Mouse (Mus musculus) ovary, adult 18-20 months (tissue): ENCODE data around the gene Cspg5.
A peak's percentile ranks its signal among the peaks of the same experiment; 100 is the strongest.

Source experiments
- DNase-seq: peaks from one replicate; pipeline ENCODE4 v3.0.0; 2022; ENCODE audit warnings: low spot score, mixed read lengths

Cspg5 gene

DNA sequence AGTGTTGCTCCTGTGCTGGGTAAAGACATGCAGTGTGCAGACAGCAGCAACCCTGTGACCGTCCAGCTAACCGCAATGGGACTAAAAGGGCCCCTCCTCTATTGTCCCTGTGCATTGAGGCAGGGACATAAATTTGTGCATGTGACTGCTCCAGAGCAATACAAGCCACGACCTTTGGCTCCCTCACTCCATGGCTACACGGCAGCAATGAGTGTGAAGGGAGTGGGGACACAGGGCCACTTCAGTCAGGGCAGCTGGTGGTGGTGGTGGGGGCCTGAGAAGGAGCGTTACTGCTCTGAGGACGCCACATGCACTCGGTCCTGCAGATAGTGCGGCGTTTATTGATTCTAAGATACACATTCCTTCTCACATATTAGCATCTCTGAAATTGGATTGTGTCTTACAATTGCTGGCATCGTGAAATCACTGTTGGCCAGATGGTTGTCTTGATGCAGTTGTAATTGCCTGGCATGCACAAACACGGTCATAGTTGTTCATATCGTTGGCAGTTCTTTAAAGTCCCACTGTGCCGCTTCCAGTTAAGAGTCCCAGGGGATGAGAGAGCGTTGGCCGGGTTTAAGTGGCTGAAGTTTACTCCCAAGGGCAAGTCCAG, 11.9 kb downstream of the Cspg5 start:
- no peak for DNase-seq

DNA sequence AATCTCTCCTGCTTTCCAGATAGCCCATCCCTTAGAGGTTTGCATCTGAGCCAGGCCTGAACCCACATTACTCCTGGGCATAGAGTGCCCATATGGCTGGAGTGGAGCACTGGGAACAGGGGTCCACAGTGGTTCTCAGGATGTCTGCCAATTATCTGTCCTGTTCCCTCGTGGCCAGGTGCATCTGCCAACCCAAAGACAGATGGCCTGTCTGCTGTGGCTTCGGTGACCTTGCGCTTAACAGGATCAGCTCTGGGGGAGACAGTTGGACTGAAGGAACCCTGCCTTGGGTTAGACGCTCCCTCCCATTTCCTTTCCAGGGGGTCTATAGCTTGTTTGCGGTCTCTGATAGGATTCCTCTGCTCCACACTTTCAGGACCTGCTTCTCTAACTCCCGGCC, 15.1 kb downstream of the Cspg5 start:
- no peak for DNase-seq

DNA sequence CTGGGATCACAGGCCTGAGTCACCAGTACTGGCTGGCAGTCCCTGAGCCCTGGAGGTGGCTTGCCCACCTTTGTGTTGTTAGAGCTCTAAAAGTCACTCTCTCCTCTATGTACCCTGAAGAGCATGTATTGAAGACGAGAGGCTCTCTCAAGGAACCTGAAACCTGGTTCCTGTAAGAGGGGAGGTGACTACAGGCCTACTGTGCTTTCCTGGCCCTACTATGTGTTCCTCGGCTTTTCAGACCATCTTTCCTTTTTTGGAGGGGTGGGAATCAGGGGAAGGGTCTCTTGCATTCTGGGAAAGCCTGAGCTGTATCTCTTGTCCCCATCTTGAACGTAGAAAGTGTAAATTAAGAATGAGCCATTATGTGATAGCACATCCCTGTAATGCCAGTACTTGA, 15.5 kb downstream of the Cspg5 start:
- no peak for DNase-seq

- DNase-seq: no peak
Observed at GRCm38 (mm10) chr9:110263181-110263580, 19.6 kb downstream of the Cspg5 start.

DNA sequence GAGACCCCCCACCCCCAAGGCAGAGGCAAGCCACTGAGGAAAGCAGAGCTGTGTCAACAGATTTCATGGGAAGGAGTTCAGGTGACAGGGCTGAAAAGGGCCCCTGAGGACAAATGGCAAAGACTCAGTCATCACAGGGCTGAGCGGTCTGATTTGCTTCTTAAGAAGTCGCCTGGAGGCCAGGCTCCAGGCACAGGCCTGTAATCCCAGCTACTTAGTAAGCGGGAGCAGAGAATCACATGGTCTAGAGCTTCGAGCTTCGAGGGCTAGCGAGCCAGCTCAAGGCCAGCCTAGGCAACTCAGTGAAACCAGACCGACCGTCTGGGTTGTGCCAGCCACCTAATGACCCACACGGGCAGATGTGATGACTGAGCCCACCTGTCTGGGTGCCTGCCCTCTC, 21.4 kb downstream of the Cspg5 start:
- DNase-seq: no peak

GRCm38 (mm10) chr9:110268416-110268815, 24.8 kb downstream of the Cspg5 start:
- DNase-seq: no peak

DNA sequence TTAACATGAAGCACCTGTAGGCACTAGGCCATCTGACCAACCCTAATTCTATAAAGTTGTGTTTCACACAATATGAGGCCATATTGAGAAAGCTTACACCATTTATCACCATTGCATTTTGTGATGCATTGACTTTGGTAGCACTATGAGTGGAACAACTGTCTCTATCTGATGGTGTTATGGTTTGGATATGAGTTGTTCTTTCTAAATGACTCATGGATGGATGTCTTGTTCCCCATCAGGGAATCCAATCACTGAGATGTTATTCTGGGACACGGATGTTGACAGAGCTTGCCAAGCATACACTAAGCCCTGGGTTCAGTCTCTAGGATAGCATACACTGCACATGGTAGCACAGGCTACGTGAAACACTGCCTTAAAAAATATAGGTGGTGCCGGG, 28.7 kb downstream of the Cspg5 start:
- DNase-seq: no peak

DNA sequence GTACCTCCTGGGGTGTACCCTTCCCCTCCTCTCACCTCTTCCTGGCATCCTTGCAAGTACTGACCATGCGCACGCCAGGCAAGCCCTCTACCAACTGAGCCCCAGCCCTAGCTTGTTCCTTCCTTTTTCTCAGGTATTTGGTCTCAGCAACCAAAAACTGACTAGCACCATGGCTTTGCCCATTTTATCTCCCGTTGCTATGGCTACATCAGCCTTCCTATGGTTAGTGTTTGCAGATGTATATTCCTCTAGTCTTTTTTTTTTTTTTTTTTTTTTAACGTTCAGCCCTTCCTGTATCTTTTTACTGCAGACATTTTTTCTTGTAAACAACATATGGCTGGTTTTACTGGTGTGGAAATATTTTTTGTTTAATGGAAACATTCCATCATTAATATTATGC, 29.9 kb downstream of the Cspg5 start:
- DNase-seq: no peak

GRCm38 (mm10) chr9:110275882-110276281, 32.3 kb downstream of the Cspg5 start:
- DNase-seq: no peak

DNA sequence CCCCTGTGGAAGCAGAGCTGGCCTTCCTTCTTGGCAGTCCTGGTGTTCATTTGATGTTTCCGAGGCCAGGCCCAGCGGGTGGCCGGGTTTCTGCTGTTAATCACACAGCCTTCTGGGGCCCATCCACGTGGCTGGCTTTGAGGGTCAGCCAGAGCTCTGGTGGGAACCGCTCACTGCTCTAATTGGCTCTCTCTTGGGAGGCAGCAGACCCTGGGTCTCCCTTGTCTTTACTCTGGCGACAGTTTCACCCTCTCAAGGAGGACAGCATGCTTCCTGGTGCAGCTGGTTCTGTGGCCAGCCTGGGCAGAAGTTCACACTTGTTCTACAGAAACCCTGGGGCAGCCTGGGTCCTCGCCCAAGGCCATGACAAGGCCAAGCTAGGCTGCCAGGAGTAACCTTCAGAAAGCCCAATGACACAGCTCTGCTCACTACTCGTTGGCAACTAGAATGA, 33.9 kb downstream of the Cspg5 start:
- peak; percentile 63 for DNase-seq

DNA sequence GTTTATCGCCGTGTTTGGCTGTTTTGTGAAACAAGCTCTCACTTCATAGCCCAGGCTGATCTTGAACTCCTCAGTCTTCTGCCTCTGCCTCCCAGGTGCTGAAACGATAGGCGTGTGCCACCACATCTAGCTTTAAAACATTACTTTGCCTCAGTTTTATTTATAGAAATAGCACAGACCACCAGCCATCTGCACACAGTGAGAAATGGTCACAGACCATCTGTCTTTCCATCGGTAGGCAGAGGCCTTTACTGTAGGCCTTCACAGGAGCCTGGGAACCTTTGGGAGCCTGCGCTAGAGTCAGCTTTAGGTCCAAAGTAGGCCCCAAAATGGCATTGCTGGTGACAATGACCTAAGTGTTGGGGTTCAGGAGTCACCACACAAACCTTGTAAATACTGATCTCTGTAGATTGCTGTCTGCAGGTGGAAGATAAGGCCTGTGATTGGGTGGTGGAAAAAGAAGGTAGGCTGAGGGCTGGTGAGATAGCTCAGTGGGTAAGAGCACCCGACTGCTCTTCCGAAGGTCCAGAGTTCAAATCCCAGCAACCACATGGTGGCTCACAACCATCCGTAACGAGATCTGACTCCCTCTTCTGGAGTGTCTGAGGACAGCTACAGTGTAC, 40.6 kb downstream of the Cspg5 start:
- no peak for DNase-seq

DNA sequence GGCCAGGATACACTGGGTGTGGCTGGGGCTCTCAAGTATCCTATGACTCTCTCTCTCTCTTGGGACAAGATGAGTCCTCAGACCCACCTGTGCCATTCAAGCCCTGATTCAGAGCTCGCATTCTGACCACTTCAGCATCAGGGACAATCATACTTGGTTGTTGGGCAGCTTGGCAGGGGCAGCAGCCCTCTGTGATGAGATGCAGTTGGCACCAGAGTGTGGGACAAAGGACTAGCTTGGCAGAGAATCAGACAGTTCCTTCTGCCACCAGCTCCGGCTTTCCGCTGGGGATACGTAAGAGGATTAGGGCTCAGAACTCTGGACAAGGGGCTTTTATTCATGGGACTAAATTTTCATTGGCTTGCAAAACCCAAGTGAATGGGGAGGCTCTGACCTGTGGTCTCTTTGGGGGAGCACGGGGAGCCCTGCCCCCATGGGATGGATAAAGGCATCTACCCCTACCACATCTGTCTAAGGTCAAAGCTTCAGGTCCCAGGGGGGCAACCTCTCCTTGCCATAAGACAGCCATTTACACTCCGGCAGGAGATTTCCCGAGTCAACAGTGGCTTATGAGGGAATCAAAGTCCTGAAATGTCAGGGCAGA, 43.8 kb downstream of the Cspg5 start:
- DNase-seq: no peak

DNA sequence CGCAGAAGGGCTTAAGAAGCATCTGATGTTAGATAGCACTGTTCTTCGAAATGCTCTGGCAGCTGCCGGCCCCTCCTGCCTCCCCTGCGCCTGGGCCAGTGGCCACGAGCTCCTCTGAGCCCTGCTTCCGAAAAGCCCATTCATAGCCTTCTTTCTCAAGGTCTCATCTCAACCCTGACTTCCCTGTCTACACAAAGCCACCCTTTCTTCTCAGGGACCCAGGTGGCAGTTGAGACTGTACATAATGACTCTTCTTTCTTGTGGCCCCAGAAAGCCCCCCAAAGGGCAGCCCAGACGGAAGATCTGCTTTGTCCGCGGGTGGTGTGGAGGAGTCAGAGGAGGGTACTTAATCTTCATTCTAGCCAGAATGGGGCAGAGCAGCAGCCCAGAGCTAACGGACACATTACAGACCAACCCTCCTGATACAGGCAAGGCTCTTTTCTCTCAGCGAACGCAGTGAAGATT, 49.7 kb downstream of the Cspg5 start:
- no peak for DNase-seq

DNA sequence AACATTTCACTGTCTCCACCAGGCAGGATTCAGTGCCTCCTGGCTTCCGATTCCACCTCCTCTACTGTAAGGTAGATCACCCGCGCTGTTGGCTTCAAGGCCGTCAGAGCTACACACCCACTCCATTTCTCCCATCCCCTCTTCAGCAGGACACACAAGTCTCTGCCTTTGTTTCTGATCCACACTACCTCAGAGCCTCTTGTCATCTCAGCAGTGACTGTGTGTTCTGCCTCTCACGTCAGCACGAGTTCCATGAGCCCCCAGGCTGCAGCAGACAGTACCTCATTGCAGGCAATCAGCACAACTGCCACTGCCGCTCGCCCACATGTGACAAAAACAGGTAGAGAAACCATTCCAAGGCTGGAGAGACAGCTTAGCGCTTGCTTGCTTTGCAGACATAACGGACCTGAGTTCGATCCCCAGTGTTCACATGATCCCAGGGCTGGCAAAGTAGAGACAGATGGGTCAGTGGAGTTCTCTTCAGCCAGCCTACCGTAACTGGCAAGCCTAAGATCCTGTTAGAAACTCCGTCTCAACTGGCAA, 50.4 kb downstream of the Cspg5 start:
- DNase-seq: no peak

GRCm38 (mm10) chr9:110294786-110295185, 51.2 kb downstream of the Cspg5 start:
- DNase-seq: no peak

DNA sequence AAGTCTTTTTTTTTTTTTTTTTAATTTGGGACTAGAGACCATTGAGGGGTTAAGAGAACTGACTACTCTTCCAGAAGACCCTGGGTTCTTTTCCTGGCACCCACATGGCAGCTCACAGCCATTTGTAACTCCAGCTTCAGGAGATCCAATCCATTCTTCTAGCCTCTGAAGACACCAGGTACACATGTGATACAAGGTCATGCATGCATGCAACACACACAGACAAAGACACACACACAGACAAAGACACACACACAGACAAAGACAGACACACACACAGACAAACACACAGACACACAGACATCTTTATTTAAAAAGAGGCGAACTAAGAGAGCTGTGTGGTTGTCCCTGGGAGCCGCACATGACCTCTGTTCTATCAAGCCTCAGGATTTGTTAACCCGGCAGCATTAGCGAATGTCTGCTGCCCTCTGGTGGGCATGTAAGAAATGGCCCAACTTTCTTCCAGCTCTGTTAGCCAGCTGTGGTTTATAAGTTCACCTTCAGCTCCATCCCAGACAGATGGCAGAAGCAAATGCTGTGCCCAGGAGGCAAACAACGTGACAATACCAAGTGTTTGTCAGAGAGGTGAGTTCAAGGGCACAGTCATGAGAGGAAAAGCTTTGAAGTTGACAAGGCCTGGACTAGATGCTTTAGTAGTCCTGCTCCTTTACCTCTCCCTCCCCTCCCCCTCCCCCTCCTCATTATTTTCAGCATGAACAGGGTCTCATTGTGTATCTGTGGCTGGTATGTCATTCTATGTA, 53.5 kb downstream of the Cspg5 start:
- DNase-seq: peak; percentile 50

- DNase-seq: no peak
Observed at GRCm38 (mm10) chr9:110304516-110304915, 60.9 kb downstream of the Cspg5 start.

DNA sequence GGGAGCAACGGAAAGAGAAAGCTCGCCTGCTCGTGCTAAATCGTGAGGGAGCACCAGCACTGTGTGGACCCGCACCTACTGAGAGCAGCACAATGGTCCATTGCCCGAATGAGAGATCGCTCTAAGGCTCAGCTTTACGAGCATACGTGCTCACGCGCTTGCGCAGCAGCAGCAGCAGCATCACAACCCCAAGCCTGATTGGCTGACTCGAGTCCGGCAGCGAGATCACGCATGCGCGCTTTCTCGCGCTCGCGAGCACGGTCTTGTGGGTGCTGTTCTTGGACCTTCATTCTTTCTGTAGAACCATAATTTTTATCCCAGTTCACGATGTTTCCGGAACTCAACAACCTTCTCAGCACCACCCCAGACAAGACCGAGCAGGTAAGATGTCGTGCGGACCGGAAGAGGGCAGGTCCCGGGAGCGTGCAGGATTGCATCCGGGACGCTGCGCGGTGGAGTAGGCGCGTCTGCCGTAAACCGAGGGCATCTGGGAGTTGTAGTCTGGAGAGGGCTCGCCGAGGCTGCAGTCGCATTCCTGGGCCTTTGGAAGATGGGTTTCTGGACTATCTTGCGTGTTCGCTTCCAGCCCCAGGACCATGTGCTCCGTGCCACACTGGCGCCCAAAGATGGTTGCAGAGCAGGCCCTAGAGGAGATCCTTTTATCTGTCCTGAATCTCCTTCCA, 61.5 kb downstream of the Cspg5 start, which contains the start of gene Elp6:
Gene Elp6, plus strand, starts transcription at position 205 of the 683 bp plus-strand sequence.
- peak; percentile 86 for DNase-seq

DNA sequence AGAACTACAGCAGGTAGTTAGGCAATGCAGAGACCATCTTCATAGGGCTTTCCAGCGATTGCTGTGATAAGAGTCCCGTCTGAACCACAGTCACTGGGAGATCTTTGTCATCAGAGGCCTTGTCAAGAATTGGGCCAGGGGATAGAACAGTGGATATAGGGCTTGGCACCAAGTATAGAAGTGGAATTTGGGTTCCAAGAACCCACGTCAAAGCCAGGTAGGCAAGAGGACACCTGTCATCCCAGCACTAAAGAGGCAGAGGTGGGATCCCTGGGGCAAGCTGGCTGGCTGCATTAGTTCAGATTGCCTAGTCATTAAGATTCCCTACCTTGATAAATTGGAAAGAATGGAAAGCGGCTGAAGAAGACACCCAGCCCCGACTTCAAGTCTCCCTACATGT, 62.8 kb downstream of the Cspg5 start:
- DNase-seq: no peak
